Mouse (Mus musculus): ENCODE results near the gene Tox4. TPM values are rescaled to one million over a fixed set of nuclear protein-coding genes. Genes with fewer than 3 reads are reported as not detected.

Gene Tox4
- total RNA-seq (2021), result 10 to 100 TPM; 48.0 to 56.2 TPM
- long read RNA-seq, experiment 1, full-length matches to known transcripts, result 1 of 74 reads
- long read RNA-seq, experiment 1, partial matches to known transcripts, result 67 of 74 reads
- long read RNA-seq, experiment 1, other reads (novel, unspliced or antisense), result 6 of 74 reads
- long read RNA-seq, experiment 2, full-length matches to known transcripts, result 3 of 77 reads
- long read RNA-seq, experiment 2, partial matches to known transcripts, result 67 of 77 reads
- long read RNA-seq, experiment 2, other reads (novel, unspliced or antisense), result 7 of 77 reads

GRCm38 (mm10) chr14:52278932-52279746 lies at the start of gene Tox4, which contains the start of gene Rab2b:
Gene Tox4, plus strand, starts transcription at chr14:52279146.
Gene Rab2b, minus strand, starts transcription at chr14:52279545.
- peak; percentile 98 for DNase-seq
- peak within 1 kb of the TSS; percentile 97 for H3K4me3 ChIP-seq
- no peak; the same call in none of the 2 replicates for TF ChIP-seq CTCF (IDR thresholded peaks at IDR 0.05)
- intact Hi-C loops (cut with DNase I), result loop anchor here (1.0 to 2.0 kb wide), 2 partner anchors 22 to 395 kb away; partner anchors contain the start of genes Chd8 and Mettl17
- peak within 1 kb of the TSS; percentile 96 for H3K27ac ChIP-seq

DNA sequence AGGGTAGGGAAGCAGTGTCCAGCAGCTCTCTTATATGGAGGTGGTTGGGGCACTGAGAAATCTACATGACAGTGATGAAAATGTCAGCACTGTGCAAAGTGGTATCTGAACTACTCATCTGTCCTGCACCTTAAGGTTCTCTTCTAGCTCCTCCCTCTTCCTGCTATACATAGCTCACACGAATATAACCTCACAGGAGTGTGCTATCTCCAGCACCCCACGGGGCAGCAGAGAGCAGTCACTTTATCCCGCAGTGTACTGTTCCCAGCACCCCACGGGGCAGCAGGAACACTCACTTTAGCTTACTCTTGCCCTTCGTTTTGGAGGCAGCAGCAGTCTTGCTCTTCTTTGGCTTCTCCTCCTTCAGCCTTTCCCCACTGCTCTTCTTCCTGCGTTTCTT lies 46.7 kb upstream of the Tox4 start:
- no peak overlapping the region for H3K27ac ChIP-seq
- intact Hi-C loops (cut with DNase I), result loop anchor here (5.0 kb wide), 2 partner anchors 35 to 60 kb away; partner anchors contain the start of gene Supt16
- no peak for TF ChIP-seq CTCF (IDR thresholded peaks at IDR 0.05)
- H3K4me3 ChIP-seq, result no peak overlapping the region
- no peak for DNase-seq

GRCm38 (mm10) chr14:52235165-52235564 lies 43.8 kb upstream of the Tox4 start:
- intact Hi-C loops (cut with DNase I), result no loop called here
- TF ChIP-seq CTCF (IDR thresholded peaks at IDR 0.05), result no peak
- Histone ChIP-seq H3K27ac (no peak overlapping the region), H3K4me3 (no peak overlapping the region)
- peak; percentile 76 for DNase-seq

GRCm38 (mm10) chr14:52236216-52236615 lies 42.7 kb upstream of the Tox4 start:
- H3K27ac ChIP-seq, result no peak overlapping the region
- intact Hi-C loops (cut with DNase I), result no loop called here
- no peak overlapping the region for H3K4me3 ChIP-seq
- TF ChIP-seq CTCF (IDR thresholded peaks at IDR 0.05), result no peak
- DNase-seq, result no peak

- H3K27ac ChIP-seq, result peak overlapping the region; percentile 93
- DNase-seq, result peak; percentile 98
- no peak for TF ChIP-seq CTCF (IDR thresholded peaks at IDR 0.05)
- intact Hi-C loops (cut with DNase I), result no loop called here
- H3K4me3 ChIP-seq, result peak overlapping the region; percentile 93
Measured at GRCm38 (mm10) chr14:52244041-52244689, 34.8 kb upstream of the Tox4 start.

GRCm38 (mm10) chr14:52244690-52245042 lies 34.3 kb upstream of the Tox4 start:
- intact Hi-C loops (cut with DNase I), result no loop called here
- Histone ChIP-seq H3K27ac (peak overlapping the region; percentile 93), H3K4me3 (peak overlapping the region; percentile 93)
- DNase-seq, result no peak
- TF ChIP-seq CTCF (IDR thresholded peaks at IDR 0.05), result no peak

DNA sequence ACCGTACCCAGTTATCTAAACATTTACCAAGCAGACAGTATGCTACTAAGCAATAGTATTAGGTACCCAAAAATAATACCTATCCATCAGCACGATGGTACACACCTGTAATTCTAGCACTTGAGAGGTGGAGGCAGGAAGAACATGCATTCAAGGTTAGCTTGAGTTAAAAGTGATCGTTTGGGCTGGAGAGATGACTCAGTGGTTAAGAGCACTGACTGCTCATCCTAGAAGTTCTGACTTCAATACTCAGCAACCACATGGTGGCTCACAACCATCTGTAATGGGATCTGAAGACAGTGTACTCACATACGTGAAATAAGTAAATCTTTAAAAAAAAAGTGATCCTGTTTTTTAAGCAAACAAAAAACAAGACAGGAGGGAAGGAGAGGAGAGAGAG lies 32.8 kb upstream of the Tox4 start:
- Histone ChIP-seq H3K4me3 (no peak overlapping the region), H3K27ac (no peak overlapping the region)
- intact Hi-C loops (cut with DNase I), result no loop called here
- no peak for DNase-seq
- TF ChIP-seq CTCF (IDR thresholded peaks at IDR 0.05), result no peak

GRCm38 (mm10) chr14:52256311-52257175 lies 22.4 kb upstream of the Tox4 start:
- intact Hi-C loops (cut with DNase I), result loop anchor here (2.0 to 10.0 kb wide), 2 partner anchors 22 to 152 kb away; partner anchors contain the start of genes Hnrnpc, Rab2b and Tox4
- no peak for TF ChIP-seq CTCF (IDR thresholded peaks at IDR 0.05)
- Histone ChIP-seq H3K27ac (peak overlapping the region; percentile 94), H3K4me3 (peak overlapping the region; percentile 90)
- no peak for DNase-seq

DNA sequence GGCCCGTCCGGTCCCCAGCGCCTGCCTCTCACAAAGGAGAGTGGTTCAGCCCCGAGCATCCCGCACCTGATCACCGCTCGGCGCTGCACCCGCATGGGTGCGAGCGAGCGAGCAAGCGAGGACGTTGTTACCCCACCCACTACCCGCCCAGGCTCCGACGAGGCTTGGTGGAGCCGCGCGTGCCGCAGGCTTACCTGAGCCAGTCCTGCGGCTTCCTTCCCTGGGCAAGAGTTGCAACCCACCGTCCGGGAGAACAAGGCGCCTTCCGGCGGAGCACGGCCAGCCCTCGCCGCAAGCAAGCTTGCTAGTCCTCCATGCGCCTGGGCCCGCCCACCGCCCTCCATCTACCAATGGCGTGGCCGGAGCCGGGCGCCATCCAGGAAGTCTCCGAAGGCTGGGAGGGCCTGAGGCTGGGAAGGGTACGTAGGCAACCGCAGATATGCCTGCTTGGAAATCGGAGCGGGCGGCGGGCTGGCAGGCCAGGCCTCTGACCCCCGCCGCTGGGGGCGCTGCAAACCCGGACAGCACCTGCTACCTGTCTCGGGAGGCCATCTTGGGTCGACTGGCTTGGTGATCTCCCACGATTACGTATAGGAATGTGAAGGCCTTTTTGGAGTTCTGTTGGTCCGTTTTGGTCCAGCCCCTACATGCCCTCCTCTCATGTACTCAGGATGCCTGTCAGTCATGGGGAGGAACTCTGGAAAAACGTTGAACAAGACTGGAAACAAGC lies 21.3 kb upstream of the Tox4 start, which contains the start of gene Chd8:
Gene Chd8, minus strand, starts transcription at position 297 of the 730 bp plus-strand sequence.
- Histone ChIP-seq H3K27ac (peak within 1 kb of the TSS; percentile 94), H3K4me3 (peak within 1 kb of the TSS; percentile 90)
- DNase-seq, result peak; percentile 99
- intact Hi-C loops (cut with DNase I), result loop anchor here (2.0 to 10.0 kb wide), 2 partner anchors 21 to 153 kb away; partner anchors contain the start of genes Hnrnpc, Rab2b and Tox4
- no peak; the same call in 1 of the 2 replicates for TF ChIP-seq CTCF (IDR thresholded peaks at IDR 0.05)

DNA sequence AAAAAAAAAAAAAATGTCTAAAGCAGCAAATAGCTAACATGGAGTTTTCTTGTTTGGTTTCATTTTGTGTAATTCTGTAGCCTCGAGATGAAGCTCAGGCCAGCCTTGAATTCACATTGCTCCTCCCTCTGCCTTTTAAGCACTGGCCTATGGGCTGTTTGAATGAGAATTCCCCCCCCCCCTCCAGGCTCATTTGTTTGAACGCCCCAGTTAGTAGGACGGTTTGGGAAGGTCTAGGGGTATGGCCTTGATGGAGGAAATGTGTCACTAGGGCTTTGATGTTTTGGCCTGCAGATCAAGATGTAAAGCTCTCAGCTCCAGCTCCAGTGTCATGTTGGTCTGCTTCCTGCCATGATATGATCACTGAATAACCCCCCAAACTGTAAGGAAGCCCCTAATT lies 6.2 kb upstream of the Tox4 start:
- no peak for TF ChIP-seq CTCF (IDR thresholded peaks at IDR 0.05)

GRCm38 (mm10) chr14:52277210-52277609 lies 1.7 kb upstream of the Tox4 start:
- TF ChIP-seq CTCF (IDR thresholded peaks at IDR 0.05), result no peak
- no peak overlapping the region for H3K4me3 ChIP-seq
- DNase-seq, result no peak
- intact Hi-C loops (cut with DNase I), result no loop called here
- H3K27ac ChIP-seq, result no peak overlapping the region

More for the DNA sequence above, 6.2 kb upstream of the Tox4 start:
- intact Hi-C loops (cut with DNase I), result no loop called here
- DNase-seq, result no peak
- Histone ChIP-seq H3K4me3 (no peak overlapping the region), H3K27ac (no peak overlapping the region)

Measured in gastrocnemius, adult 2 months (tissue).